Mouse (Mus musculus): ENCODE results near the gene Rfc2. TPM values are rescaled to one million over a fixed set of nuclear protein-coding genes. Genes with fewer than 3 reads are reported as not detected.

Rfc2 gene
- polyA plus RNA-seq, 1 experiment from 2014 or later: 224 TPM

- Histone ChIP-seq H3K9me3 (ENCODE audit: control insufficient read depth, low read length) (no peaks in the 10 kb centered on the region), H3K9ac (ENCODE audit: low read depth, low read length) (peak overlapping the region; percentile 88), H3K36me3 (ENCODE audit: control insufficient read depth, insufficient read depth, low read length) (peaks cover 14% of the 10 kb centered on the region), H3K27me3 (replicated peaks; ENCODE audit: control insufficient read depth, insufficient read depth, low read length) (no peaks in the 10 kb centered on the region), H3K4me1 (ENCODE audit: control insufficient read depth, insufficient read depth, low read length) (peaks cover 10% of the 10 kb centered on the region), H3K27ac (replicated peaks; ENCODE audit: low read depth, low read length) (no peak overlapping the region), H3K4me3 (ENCODE audit: low read depth, low read length) (peak overlapping the region; percentile 92), H3K4me2 (ENCODE audit: low read depth, low read length) (peak overlapping the region; percentile 81)
- DNase-seq (ENCODE audit: low spot score): no peak
- ATAC-seq (ENCODE audit: low read depth): no peak
- WGBS: 28% methylated on average over 15 of the region's 15 CpGs
Observed at GRCm38 (mm10) chr5:134583006-134583883, 2.1 kb downstream of the Rfc2 start.

GRCm38 (mm10) chr5:134583884-134584213 is 2.7 kb downstream of the Rfc2 start:
- WGBS: 78% methylated on average over 3 of the region's 3 CpGs
- H3K9ac ChIP-seq (ENCODE audit: low read depth, low read length): peak overlapping the region; percentile 88
- no peak for ATAC-seq (ENCODE audit: low read depth)

GRCm38 (mm10) chr5:134584798-134585197 is 3.6 kb downstream of the Rfc2 start:
- Histone ChIP-seq H3K4me2 (ENCODE audit: low read depth, low read length) (no peak overlapping the region), H3K27ac (replicated peaks; ENCODE audit: low read depth, low read length) (no peak overlapping the region), H3K27me3 (replicated peaks; ENCODE audit: control insufficient read depth, insufficient read depth, low read length) (no peaks in the 10 kb centered on the region), H3K9ac (ENCODE audit: low read depth, low read length) (no peak overlapping the region), H3K4me1 (ENCODE audit: control insufficient read depth, insufficient read depth, low read length) (peaks cover 10% of the 10 kb centered on the region), H3K9me3 (ENCODE audit: control insufficient read depth, low read length) (no peaks in the 10 kb centered on the region), H3K4me3 (ENCODE audit: low read depth, low read length) (no peak overlapping the region), H3K36me3 (ENCODE audit: control insufficient read depth, insufficient read depth, low read length) (peaks cover 23% of the 10 kb centered on the region)
- no peak for DNase-seq (ENCODE audit: low spot score)
- no peak for ATAC-seq (ENCODE audit: low read depth)
- 88% methylated on average over 5 of the region's 5 CpGs for WGBS

More at GRCm38 (mm10) chr5:134583884-134584213, 2.7 kb downstream of the Rfc2 start:
- H3K4me2 ChIP-seq (ENCODE audit: low read depth, low read length): peak overlapping the region; percentile 81
- H3K27ac ChIP-seq (replicated peaks; ENCODE audit: low read depth, low read length): no peak overlapping the region
- no peak for DNase-seq (ENCODE audit: low spot score)
- peaks cover 19% of the 10 kb centered on the region for H3K36me3 ChIP-seq (ENCODE audit: control insufficient read depth, insufficient read depth, low read length)
- H3K4me1 ChIP-seq (ENCODE audit: control insufficient read depth, insufficient read depth, low read length): peaks cover 10% of the 10 kb centered on the region
- H3K27me3 ChIP-seq (replicated peaks; ENCODE audit: control insufficient read depth, insufficient read depth, low read length): no peaks in the 10 kb centered on the region
- no peaks in the 10 kb centered on the region for H3K9me3 ChIP-seq (ENCODE audit: control insufficient read depth, low read length)
- peak overlapping the region; percentile 92 for H3K4me3 ChIP-seq (ENCODE audit: low read depth, low read length)

GRCm38 (mm10) chr5:134589900-134590299 is 8.7 kb downstream of the Rfc2 start:
- H3K27me3 ChIP-seq (replicated peaks; ENCODE audit: control insufficient read depth, insufficient read depth, low read length): no peaks in the 10 kb centered on the region
- no peaks in the 10 kb centered on the region for H3K9me3 ChIP-seq (ENCODE audit: control insufficient read depth, low read length)
- peaks cover 68% of the 10 kb centered on the region for H3K36me3 ChIP-seq (ENCODE audit: control insufficient read depth, insufficient read depth, low read length)
- ATAC-seq (ENCODE audit: low read depth) (no peak), DNase-seq (ENCODE audit: low spot score) (no peak)
- H3K27ac ChIP-seq (replicated peaks; ENCODE audit: low read depth, low read length): no peak overlapping the region
- no peak overlapping the region for H3K9ac ChIP-seq (ENCODE audit: low read depth, low read length)
- H3K4me3 ChIP-seq (ENCODE audit: low read depth, low read length): no peak overlapping the region
- WGBS: 87% methylated on average over 3 of the region's 3 CpGs
- no peaks in the 10 kb centered on the region for H3K4me1 ChIP-seq (ENCODE audit: control insufficient read depth, insufficient read depth, low read length)
- no peak overlapping the region for H3K4me2 ChIP-seq (ENCODE audit: low read depth, low read length)

GRCm38 (mm10) chr5:134592026-134592581 is 10.9 kb downstream of the Rfc2 start:
- ATAC-seq (ENCODE audit: low read depth) (no peak), DNase-seq (ENCODE audit: low spot score) (no peak)
- Histone ChIP-seq H3K4me2 (ENCODE audit: low read depth, low read length) (no peak overlapping the region), H3K27ac (replicated peaks; ENCODE audit: low read depth, low read length) (no peak overlapping the region), H3K9ac (ENCODE audit: low read depth, low read length) (no peak overlapping the region), H3K9me3 (ENCODE audit: control insufficient read depth, low read length) (no peaks in the 10 kb centered on the region), H3K36me3 (ENCODE audit: control insufficient read depth, insufficient read depth, low read length) (peaks cover 81% of the 10 kb centered on the region), H3K27me3 (replicated peaks; ENCODE audit: control insufficient read depth, insufficient read depth, low read length) (no peaks in the 10 kb centered on the region), H3K4me1 (ENCODE audit: control insufficient read depth, insufficient read depth, low read length) (no peaks in the 10 kb centered on the region), H3K4me3 (ENCODE audit: low read depth, low read length) (no peak overlapping the region)
- 84% methylated on average over 11 of the region's 11 CpGs for WGBS

GRCm38 (mm10) chr5:134593093-134593492 is 11.9 kb downstream of the Rfc2 start:
- Histone ChIP-seq H3K4me2 (ENCODE audit: low read depth, low read length) (no peak overlapping the region), H3K4me3 (ENCODE audit: low read depth, low read length) (no peak overlapping the region), H3K36me3 (ENCODE audit: control insufficient read depth, insufficient read depth, low read length) (peaks cover 86% of the 10 kb centered on the region), H3K4me1 (ENCODE audit: control insufficient read depth, insufficient read depth, low read length) (no peaks in the 10 kb centered on the region), H3K9ac (ENCODE audit: low read depth, low read length) (no peak overlapping the region), H3K9me3 (ENCODE audit: control insufficient read depth, low read length) (no peaks in the 10 kb centered on the region), H3K27ac (replicated peaks; ENCODE audit: low read depth, low read length) (no peak overlapping the region), H3K27me3 (replicated peaks; ENCODE audit: control insufficient read depth, insufficient read depth, low read length) (no peaks in the 10 kb centered on the region)
- ATAC-seq (ENCODE audit: low read depth) (no peak), DNase-seq (ENCODE audit: low spot score) (no peak)
- 87% methylated on average over 9 of the region's 9 CpGs for WGBS

- Histone ChIP-seq H3K36me3 (ENCODE audit: control insufficient read depth, insufficient read depth, low read length) (peaks cover 76% of the 10 kb centered on the region), H3K9me3 (ENCODE audit: control insufficient read depth, low read length) (no peaks in the 10 kb centered on the region), H3K27me3 (replicated peaks; ENCODE audit: control insufficient read depth, insufficient read depth, low read length) (no peaks in the 10 kb centered on the region), H3K4me2 (ENCODE audit: low read depth, low read length) (no peak overlapping the region), H3K9ac (ENCODE audit: low read depth, low read length) (no peak overlapping the region), H3K4me1 (ENCODE audit: control insufficient read depth, insufficient read depth, low read length) (no peaks in the 10 kb centered on the region), H3K27ac (replicated peaks; ENCODE audit: low read depth, low read length) (no peak overlapping the region), H3K4me3 (ENCODE audit: low read depth, low read length) (no peak overlapping the region)
- ATAC-seq (ENCODE audit: low read depth) (no peak), DNase-seq (ENCODE audit: low spot score) (peak; percentile 23)
- WGBS: 86% methylated on average over 10 of the region's 10 CpGs
Observed at GRCm38 (mm10) chr5:134597711-134598110, 16.5 kb downstream of the Rfc2 start.

- no peak for ATAC-seq (ENCODE audit: low read depth)
- Histone ChIP-seq H3K9me3 (ENCODE audit: control insufficient read depth, low read length) (no peaks in the 10 kb centered on the region), H3K27me3 (replicated peaks; ENCODE audit: control insufficient read depth, insufficient read depth, low read length) (no peaks in the 10 kb centered on the region), H3K27ac (replicated peaks; ENCODE audit: low read depth, low read length) (no peak overlapping the region), H3K36me3 (ENCODE audit: control insufficient read depth, insufficient read depth, low read length) (0 out of 2 replicates have a peak, but pooled peaks cover 10% of the 10 kb centered on the region), H3K9ac (ENCODE audit: low read depth, low read length) (no peak overlapping the region), H3K4me1 (ENCODE audit: control insufficient read depth, insufficient read depth, low read length) (no peaks in the 10 kb centered on the region), H3K4me3 (ENCODE audit: low read depth, low read length) (no peak overlapping the region), H3K4me2 (ENCODE audit: low read depth, low read length) (no peak overlapping the region)
- WGBS: 87% methylated on average over 10 of the region's 11 CpGs
- DNase-seq (ENCODE audit: low spot score): no peak
Observed at GRCm38 (mm10) chr5:134604376-134604775, 23.2 kb downstream of the Rfc2 start.

- H3K27me3 ChIP-seq (replicated peaks; ENCODE audit: control insufficient read depth, insufficient read depth, low read length): no peaks in the 10 kb centered on the region
- H3K36me3 ChIP-seq (ENCODE audit: control insufficient read depth, insufficient read depth, low read length): no peaks in the 10 kb centered on the region
- H3K9ac ChIP-seq (ENCODE audit: low read depth, low read length): no peak overlapping the region
- H3K4me2 ChIP-seq (ENCODE audit: low read depth, low read length): no peak overlapping the region
- no peak for ATAC-seq (ENCODE audit: low read depth)
- no peaks in the 10 kb centered on the region for H3K4me1 ChIP-seq (ENCODE audit: control insufficient read depth, insufficient read depth, low read length)
- H3K9me3 ChIP-seq (ENCODE audit: control insufficient read depth, low read length): no peaks in the 10 kb centered on the region
- no peak overlapping the region for H3K27ac ChIP-seq (replicated peaks; ENCODE audit: low read depth, low read length)
- no peak overlapping the region for H3K4me3 ChIP-seq (ENCODE audit: low read depth, low read length)
- DNase-seq (ENCODE audit: low spot score): no peak
Observed at GRCm38 (mm10) chr5:134606314-134606713, 25.1 kb downstream of the Rfc2 start.

Measured in embryonic facial prominence, embryonic 14.5 days (tissue).